Mouse (Mus musculus): Measurements from ENCODE around the gene Sfmbt1. TPM values are rescaled to one million over a fixed set of nuclear protein-coding genes. Genes with fewer than 3 reads are reported as not detected.
A peak's percentile ranks its signal among the peaks of the same experiment; 100 is the strongest.

Sfmbt1 gene
- polyA plus RNA-seq, 1 experiment: 1.0 TPM

DNA sequence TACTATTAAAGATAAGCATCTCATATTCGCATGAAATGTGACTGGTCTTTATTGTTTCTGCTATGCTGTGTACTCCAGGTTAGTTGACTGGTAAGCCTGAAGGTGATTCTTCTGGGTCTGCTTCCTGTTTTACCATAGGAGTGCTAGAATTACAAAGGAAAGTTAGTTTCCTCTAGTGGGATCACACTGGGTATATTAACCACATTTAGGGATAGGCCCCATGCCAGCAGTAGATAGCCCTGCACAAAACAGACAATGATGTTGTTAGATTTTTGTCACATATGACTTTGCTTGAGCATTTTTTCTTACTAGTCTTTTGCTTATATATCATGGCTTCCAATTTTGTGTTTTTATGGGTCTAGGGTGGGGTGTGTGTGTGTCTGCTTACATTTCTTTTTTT is 21.8 kb downstream of the Sfmbt1 start:
- no peaks in the 10 kb centered on the region for H3K9me3 ChIP-seq
- H3K27me3 ChIP-seq (replicated peaks): no peaks in the 10 kb centered on the region
- no peak for TF ChIP-seq FLI1 (IDR thresholded peaks at IDR 0.05; ENCODE audit: low read length)
- TF ChIP-seq GATA1 (IDR thresholded peaks at IDR 0.05; ENCODE audit: borderline replicate concordance, low read length): no peak
- no peak overlapping the region for H3K4me3 ChIP-seq (replicated peaks)
- H3K4me1 ChIP-seq: peaks cover 39% of the 10 kb centered on the region
- peaks cover 12% of the 10 kb centered on the region for H3K36me3 ChIP-seq (replicated peaks; ENCODE audit: low read length)

DNA sequence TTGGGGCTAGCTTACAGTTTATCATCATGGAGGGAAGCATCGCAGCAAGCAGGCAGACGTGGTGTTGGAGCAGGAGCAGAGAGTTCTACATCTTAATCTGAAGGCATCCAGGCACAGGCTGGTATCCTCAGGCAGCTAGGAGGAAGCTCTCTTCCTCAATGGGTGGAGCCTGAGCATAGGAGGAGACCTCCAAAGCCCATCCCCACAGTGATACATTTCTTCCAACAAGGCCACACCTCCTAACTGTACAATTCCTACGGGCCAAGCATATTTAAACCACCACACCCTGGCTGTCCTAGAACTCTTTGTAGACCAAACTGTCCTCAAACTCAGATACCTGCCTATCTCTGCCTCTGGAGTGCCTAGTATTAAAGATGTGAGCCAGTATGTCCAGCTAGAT is 29.2 kb downstream of the Sfmbt1 start:
- H3K4me1 ChIP-seq: peaks cover 19% of the 10 kb centered on the region
- H3K9me3 ChIP-seq: no peaks in the 10 kb centered on the region
- no peak for TF ChIP-seq FLI1 (IDR thresholded peaks at IDR 0.05; ENCODE audit: low read length)
- TF ChIP-seq GATA1 (IDR thresholded peaks at IDR 0.05; ENCODE audit: borderline replicate concordance, low read length): no peak
- H3K4me3 ChIP-seq (replicated peaks): no peak overlapping the region
- H3K36me3 ChIP-seq (replicated peaks; ENCODE audit: low read length): peaks cover 14% of the 10 kb centered on the region
- no peaks in the 10 kb centered on the region for H3K27me3 ChIP-seq (replicated peaks)

DNA sequence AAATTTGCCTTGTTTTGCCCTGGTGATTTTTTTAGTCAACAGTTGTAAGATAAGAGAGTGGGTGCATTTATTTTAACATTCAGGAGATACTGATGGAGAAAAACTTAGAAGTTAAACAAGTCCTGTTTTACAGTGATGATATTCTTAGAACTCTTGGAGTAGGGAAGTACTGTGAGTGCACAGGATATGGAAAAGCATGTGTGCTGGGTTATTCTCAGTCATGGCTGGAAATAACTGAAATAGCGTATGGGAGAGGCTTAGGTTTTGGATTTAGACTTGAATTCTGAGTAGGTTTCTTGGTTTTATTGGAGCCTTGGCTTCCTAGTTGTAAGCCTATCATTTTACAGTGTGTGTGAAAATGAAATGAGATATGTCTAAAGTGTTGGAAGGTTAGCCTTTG is 31.5 kb downstream of the Sfmbt1 start:
- Histone ChIP-seq H3K36me3 (replicated peaks; ENCODE audit: low read length) (peaks cover 9% of the 10 kb centered on the region), H3K27me3 (replicated peaks) (no peaks in the 10 kb centered on the region), H3K9me3 (no peaks in the 10 kb centered on the region), H3K4me3 (replicated peaks) (no peak overlapping the region), H3K4me1 (peaks cover 11% of the 10 kb centered on the region)
- no peak for TF ChIP-seq GATA1 (IDR thresholded peaks at IDR 0.05; ENCODE audit: borderline replicate concordance, low read length)
- TF ChIP-seq FLI1 (IDR thresholded peaks at IDR 0.05; ENCODE audit: low read length): no peak

DNA sequence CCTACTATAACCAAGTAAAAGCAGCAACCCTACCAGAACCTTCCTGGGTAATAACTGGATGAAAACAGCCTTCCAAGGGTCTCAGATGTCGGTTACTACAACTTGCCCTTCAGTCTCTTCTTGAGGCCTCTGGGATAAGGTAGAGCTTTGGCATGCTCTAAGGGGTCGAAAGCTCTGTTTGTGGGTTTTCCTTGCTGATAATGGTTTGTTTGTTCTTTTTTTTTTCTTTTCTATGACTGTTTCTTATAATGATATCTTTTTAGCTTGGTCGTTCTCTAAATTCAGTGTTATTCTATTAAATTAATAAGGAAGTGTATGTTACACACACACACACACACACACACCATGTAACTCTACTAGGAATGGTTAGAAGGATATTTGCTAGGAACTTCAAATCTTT is 42.6 kb downstream of the Sfmbt1 start:
- Histone ChIP-seq H3K27me3 (replicated peaks) (no peaks in the 10 kb centered on the region), H3K4me3 (replicated peaks) (no peak overlapping the region), H3K9me3 (no peaks in the 10 kb centered on the region), H3K36me3 (replicated peaks; ENCODE audit: low read length) (no peaks in the 10 kb centered on the region), H3K4me1 (peaks cover 33% of the 10 kb centered on the region)
- TF ChIP-seq FLI1 (IDR thresholded peaks at IDR 0.05; ENCODE audit: low read length) (no peak), GATA1 (IDR thresholded peaks at IDR 0.05; ENCODE audit: borderline replicate concordance, low read length) (no peak)

DNA sequence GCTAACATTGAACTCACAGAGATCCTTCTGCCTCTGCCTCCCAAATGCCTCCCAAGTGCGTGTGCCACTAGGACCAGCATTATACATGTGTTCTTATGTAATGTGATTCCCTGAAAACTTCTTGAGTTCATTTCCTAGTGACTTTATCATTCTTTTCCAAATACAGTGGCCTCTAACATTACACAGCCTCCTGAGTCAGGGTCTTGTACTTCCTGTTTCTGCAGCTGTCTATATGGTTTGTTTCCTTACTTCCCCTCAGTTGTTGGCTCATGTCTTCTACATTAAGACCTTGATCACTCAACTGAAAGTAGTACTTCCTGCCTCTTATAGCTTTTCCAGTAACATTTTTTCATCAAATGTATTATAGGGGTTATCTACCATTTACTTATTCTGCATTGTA is 46.6 kb downstream of the Sfmbt1 start:
- no peaks in the 10 kb centered on the region for H3K27me3 ChIP-seq (replicated peaks)
- H3K36me3 ChIP-seq (replicated peaks; ENCODE audit: low read length): peaks cover 3% of the 10 kb centered on the region
- TF ChIP-seq FLI1 (IDR thresholded peaks at IDR 0.05; ENCODE audit: low read length): no peak
- no peak for TF ChIP-seq GATA1 (IDR thresholded peaks at IDR 0.05; ENCODE audit: borderline replicate concordance, low read length)
- H3K4me1 ChIP-seq: peaks cover 40% of the 10 kb centered on the region
- H3K4me3 ChIP-seq (replicated peaks): peak overlapping the region; percentile 67
- H3K9me3 ChIP-seq: no peaks in the 10 kb centered on the region

DNA sequence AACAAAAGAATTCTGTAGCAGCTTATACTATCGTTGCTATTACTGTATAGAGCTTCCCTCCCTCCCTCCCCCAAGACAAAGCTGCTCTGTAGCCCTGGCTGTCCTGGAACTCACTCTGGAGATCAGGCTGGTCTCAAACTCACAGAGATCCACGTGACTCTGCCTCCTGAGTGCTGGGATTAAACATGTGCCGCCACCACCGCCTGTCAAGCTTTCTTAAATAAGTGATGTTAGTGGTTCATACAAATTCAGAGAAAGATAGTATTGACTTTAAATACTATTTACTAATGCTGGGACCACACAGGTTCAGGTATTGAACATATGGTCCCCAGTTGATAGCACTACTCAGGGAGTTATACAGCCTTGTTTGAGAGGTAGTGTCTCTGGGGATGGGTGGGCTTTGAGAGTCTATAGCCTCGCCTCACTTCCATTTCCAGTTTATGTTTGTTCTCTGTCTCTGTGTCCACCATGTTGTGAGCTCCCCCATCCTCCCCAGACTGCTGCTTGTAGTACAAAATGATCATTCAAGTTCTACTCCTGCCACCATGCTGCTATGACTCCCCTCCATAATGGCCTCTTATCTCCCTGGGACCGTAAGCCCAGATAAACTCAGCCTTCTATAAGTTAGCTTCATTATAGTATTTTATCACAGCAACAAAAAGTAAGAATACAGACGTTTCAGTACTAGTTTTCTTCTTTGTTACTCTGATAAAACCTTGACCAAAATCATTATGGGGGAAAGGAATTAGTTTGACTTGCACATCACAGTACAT is 47.7 kb downstream of the Sfmbt1 start:
- Histone ChIP-seq H3K9me3 (no peaks in the 10 kb centered on the region), H3K36me3 (replicated peaks; ENCODE audit: low read length) (peaks cover 9% of the 10 kb centered on the region), H3K4me3 (replicated peaks) (no peak overlapping the region), H3K27me3 (replicated peaks) (no peaks in the 10 kb centered on the region), H3K4me1 (peaks cover 42% of the 10 kb centered on the region)
- TF ChIP-seq GATA1 (IDR thresholded peaks at IDR 0.05; ENCODE audit: borderline replicate concordance, low read length): no peak
- no peak for TF ChIP-seq FLI1 (IDR thresholded peaks at IDR 0.05; ENCODE audit: low read length)

DNA sequence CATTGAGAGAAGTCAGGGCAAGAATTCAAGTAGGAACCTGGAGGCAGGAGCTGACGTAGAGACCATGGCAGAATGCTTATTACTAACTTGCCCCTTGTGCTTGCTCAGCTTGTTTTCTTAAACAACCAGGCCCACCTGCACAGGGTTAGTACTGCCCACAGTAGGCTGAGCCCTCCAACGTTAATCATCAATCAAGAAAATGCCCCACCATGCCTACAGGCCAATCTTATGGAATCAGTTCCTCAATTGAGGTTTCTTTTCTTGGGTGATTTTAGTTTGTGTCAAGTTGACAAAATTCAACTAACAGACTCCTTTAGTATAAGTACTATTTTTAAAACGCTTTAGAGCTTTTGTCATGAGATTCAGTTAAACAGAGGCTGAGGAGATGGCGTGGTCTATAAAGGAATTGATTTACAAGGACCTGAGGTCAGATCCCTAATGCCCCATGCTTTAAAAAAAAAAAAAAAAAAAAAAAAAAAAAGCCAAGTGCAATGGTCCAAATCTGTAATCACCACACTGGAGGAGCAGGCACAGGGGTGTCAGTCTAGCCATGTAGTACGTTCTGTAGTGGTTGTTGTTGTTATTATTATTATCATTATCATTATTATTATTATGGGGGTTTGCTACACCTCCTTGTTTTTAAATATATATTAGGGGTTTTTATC is 48.4 kb downstream of the Sfmbt1 start:
- no peak for TF ChIP-seq GATA1 (IDR thresholded peaks at IDR 0.05; ENCODE audit: borderline replicate concordance, low read length)
- no peak for TF ChIP-seq FLI1 (IDR thresholded peaks at IDR 0.05; ENCODE audit: low read length)
- H3K9me3 ChIP-seq: no peaks in the 10 kb centered on the region

DNA sequence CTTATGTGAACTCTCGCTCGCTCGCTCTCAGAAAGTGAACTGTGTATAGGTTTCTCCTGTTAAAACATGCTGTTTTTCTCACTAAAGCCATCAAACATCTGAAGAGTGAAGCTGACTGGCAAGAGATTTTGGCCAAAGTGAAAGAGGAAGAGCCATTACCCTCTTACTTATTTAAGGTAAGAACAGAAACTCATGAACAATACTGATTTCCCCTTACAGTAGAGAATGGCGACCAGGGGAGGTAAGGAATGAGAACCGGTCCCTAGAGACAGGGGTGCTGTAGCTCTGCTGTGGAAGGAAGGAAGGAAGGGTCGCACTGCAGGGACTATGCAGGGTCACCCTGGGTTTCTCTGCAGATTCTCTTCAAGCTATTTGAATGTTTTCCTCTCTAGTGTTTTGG is 70.0 kb downstream of the Sfmbt1 start:
- H3K27me3 ChIP-seq (replicated peaks): no peaks in the 10 kb centered on the region
- TF ChIP-seq FLI1 (IDR thresholded peaks at IDR 0.05; ENCODE audit: low read length): no peak
- TF ChIP-seq GATA1 (IDR thresholded peaks at IDR 0.05; ENCODE audit: borderline replicate concordance, low read length): no peak
- H3K4me3 ChIP-seq (replicated peaks): no peak overlapping the region
- 0 out of 2 replicates have a peak, but pooled peaks cover 5% of the 10 kb centered on the region for H3K4me1 ChIP-seq
- no peaks in the 10 kb centered on the region for H3K9me3 ChIP-seq
- H3K36me3 ChIP-seq (replicated peaks; ENCODE audit: low read length): peaks cover 55% of the 10 kb centered on the region

More for the DNA sequence above, 48.4 kb downstream of the Sfmbt1 start:
- peaks cover 15% of the 10 kb centered on the region for H3K36me3 ChIP-seq (replicated peaks; ENCODE audit: low read length)
- peaks cover 41% of the 10 kb centered on the region for H3K4me1 ChIP-seq
- H3K27me3 ChIP-seq (replicated peaks): no peaks in the 10 kb centered on the region
- H3K4me3 ChIP-seq (replicated peaks): no peak overlapping the region

DNA sequence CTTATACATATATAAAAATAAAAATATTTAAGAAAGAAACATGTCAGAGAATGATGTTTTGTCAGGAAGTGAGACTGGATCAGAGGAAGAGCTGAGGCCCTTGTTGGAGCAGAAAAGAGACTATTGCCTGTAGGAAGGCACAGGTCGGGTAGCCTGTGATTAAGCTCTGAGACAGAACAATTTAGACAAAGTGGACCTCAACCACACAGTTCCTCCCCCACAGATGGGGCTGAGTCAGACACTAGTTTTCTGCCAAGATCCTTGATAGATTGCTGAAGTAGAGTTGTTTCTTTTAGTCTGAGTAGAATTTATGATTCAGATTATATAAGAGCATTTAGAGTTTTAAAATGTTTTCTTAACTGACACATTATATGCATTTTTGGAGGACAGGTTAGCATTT is 74.8 kb downstream of the Sfmbt1 start:
- Histone ChIP-seq H3K27me3 (replicated peaks) (no peaks in the 10 kb centered on the region), H3K4me1 (0 out of 2 replicates have a peak, but pooled peaks cover 5% of the 10 kb centered on the region), H3K9me3 (no peaks in the 10 kb centered on the region), H3K36me3 (replicated peaks; ENCODE audit: low read length) (peaks cover 66% of the 10 kb centered on the region), H3K4me3 (replicated peaks) (no peak overlapping the region)
- TF ChIP-seq FLI1 (IDR thresholded peaks at IDR 0.05; ENCODE audit: low read length): no peak
- TF ChIP-seq GATA1 (IDR thresholded peaks at IDR 0.05; ENCODE audit: borderline replicate concordance, low read length): no peak

DNA sequence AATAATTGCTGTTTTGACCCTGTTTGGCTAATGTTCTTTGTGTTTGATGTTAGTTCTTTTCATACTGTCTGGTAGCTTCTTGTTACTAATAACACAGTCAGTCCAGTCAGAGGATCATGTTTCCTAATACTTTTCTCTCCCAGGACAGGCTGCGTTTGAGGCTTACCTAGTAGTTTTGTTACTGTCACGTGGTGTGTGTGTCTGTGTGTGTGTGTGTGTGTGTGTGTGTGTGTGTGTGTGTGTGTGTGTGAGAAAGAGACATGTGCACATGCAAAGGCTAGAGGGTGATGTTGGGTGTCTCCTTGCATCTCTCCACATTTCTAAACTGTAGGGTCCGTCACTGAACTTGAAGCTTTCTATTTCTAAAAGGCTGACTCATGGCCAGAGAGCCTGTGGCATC is 78.2 kb downstream of the Sfmbt1 start:
- Histone ChIP-seq H3K36me3 (replicated peaks; ENCODE audit: low read length) (peaks cover 65% of the 10 kb centered on the region), H3K4me1 (0 out of 2 replicates have a peak, but pooled peaks cover 5% of the 10 kb centered on the region)
- no peak for TF ChIP-seq FLI1 (IDR thresholded peaks at IDR 0.05; ENCODE audit: low read length)
- TF ChIP-seq GATA1 (IDR thresholded peaks at IDR 0.05; ENCODE audit: borderline replicate concordance, low read length): no peak

More for the DNA sequence above, 78.2 kb downstream of the Sfmbt1 start:
- no peak overlapping the region for H3K4me3 ChIP-seq (replicated peaks)
- peaks cover 4% of the 10 kb centered on the region; the same call in 1 of the 2 replicates for H3K9me3 ChIP-seq
- H3K27me3 ChIP-seq (replicated peaks): no peaks in the 10 kb centered on the region
